Mouse (Mus musculus): ENCODE data around the gene Zc3h12c. TPM values are rescaled to one million over a fixed set of nuclear protein-coding genes. Genes with fewer than 3 reads are reported as not detected.

Gene Zc3h12c
- polyA plus RNA-seq, 1 experiment from 2014 or later = 9.9 TPM

GRCm38 (mm10) chr9:52170671-52171070, 2.3 kb upstream of the Zc3h12c start:
- Histone ChIP-seq H3K9me3 (replicated peaks; ENCODE audit: control insufficient read depth, low read length) (no peaks in the 10 kb centered on the region), H3K4me2 (ENCODE audit: low read length) (no peak overlapping the region), H3K4me1 (ENCODE audit: control insufficient read depth, insufficient read depth, low read length) (peaks cover 13% of the 10 kb centered on the region), H3K4me3 (ENCODE audit: low read depth, low read length) (no peak overlapping the region), H3K27ac (ENCODE audit: low read depth, low read length) (no peak overlapping the region), H3K36me3 (ENCODE audit: control insufficient read depth, insufficient read depth, low read length) (no peaks in the 10 kb centered on the region), H3K27me3 (replicated peaks; ENCODE audit: control insufficient read depth, insufficient read depth, low read length) (no peaks in the 10 kb centered on the region), H3K9ac (ENCODE audit: low read length) (no peak overlapping the region)
- WGBS = 87% methylated on average over 6 of the region's 6 CpGs
- DNase-seq (ENCODE audit: low spot score) (no peak), ATAC-seq (no peak)

- Histone ChIP-seq H3K9ac (ENCODE audit: low read length) (no peak overlapping the region), H3K4me1 (ENCODE audit: control insufficient read depth, insufficient read depth, low read length) (peaks cover 16% of the 10 kb centered on the region), H3K27me3 (replicated peaks; ENCODE audit: control insufficient read depth, insufficient read depth, low read length) (no peaks in the 10 kb centered on the region), H3K9me3 (replicated peaks; ENCODE audit: control insufficient read depth, low read length) (no peaks in the 10 kb centered on the region), H3K27ac (ENCODE audit: low read depth, low read length) (no peak overlapping the region), H3K4me3 (ENCODE audit: low read depth, low read length) (no peak overlapping the region), H3K36me3 (ENCODE audit: control insufficient read depth, insufficient read depth, low read length) (no peaks in the 10 kb centered on the region), H3K4me2 (ENCODE audit: low read length) (no peak overlapping the region)
- 57% methylated on average over 3 of the region's 3 CpGs for WGBS
- ATAC-seq (no peak), DNase-seq (ENCODE audit: low spot score) (peak; percentile 11)
These were observed 1.8 kb upstream of the Zc3h12c start for GRCm38 (mm10) chr9:52170131-52170530.

DNA sequence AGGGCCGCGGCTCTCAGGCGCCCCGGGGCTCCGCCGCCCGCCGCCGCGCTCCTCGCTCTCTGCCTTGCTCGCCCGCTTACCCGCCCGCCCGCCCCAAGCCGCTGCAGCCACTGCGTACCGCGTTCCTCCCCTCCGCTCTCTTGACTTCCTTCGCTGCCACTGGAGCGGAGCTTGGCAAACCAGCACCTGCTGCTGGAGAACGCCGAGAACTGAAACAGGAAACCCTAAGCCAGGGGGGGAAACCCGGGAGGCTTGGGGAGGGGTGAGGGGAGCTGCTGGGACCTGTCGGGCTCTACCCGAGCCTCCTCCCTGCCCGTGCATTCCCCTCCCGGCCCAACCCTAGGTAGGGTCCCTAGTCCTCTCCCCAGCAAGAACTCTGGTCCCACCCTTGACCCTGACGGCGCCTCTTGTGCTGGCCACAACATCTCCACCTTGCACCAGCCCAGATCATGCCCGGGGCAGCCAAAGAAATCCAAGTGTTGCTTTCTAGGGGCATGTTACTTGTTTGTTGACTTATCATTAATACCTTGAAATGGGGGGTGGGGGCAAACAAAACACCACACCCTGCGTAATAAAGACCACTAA, 406 bp upstream of the Zc3h12c start:
- under 1% methylated on average over 32 of the region's 34 CpGs for WGBS
- Histone ChIP-seq H3K9ac (ENCODE audit: low read length) (peak overlapping the region; percentile 100), H3K27me3 (replicated peaks; ENCODE audit: control insufficient read depth, insufficient read depth, low read length) (no peaks in the 10 kb centered on the region), H3K27ac (ENCODE audit: low read depth, low read length) (peak overlapping the region; percentile 98), H3K9me3 (replicated peaks; ENCODE audit: control insufficient read depth, low read length) (no peaks in the 10 kb centered on the region), H3K36me3 (ENCODE audit: control insufficient read depth, insufficient read depth, low read length) (no peaks in the 10 kb centered on the region), H3K4me1 (ENCODE audit: control insufficient read depth, insufficient read depth, low read length) (peaks cover 25% of the 10 kb centered on the region), H3K4me3 (ENCODE audit: low read depth, low read length) (peak overlapping the region; percentile 94), H3K4me2 (ENCODE audit: low read length) (peak overlapping the region; percentile 72)
- ATAC-seq (peak; percentile 91), DNase-seq (ENCODE audit: low spot score) (peak; percentile 93)

DNA sequence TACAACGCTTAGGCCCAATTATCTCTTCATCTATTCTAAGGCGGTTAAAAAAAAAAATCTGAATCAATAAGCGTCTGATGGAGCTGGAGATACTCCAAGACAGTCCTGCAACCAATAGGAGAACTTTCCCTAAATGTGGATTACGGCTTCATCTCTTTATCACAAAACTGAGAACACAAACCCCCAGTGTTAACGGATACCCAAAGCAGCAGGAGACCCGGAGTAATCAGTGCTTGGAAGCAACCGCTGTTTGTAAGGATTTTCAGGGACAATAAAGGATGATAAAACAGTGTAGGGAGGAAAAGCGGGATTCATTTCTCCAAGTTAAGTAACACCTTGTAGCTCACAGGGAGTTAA, 888 bp downstream of the Zc3h12c start:
- H3K9ac ChIP-seq (ENCODE audit: low read length) = peak overlapping the region; percentile 100
- peak overlapping the region; percentile 72 for H3K4me2 ChIP-seq (ENCODE audit: low read length)
- H3K4me1 ChIP-seq (ENCODE audit: control insufficient read depth, insufficient read depth, low read length) = peaks cover 25% of the 10 kb centered on the region
- H3K4me3 ChIP-seq (ENCODE audit: low read depth, low read length) = peak overlapping the region; percentile 94
- WGBS = under 1% methylated on average over 8 of the region's 8 CpGs
- DNase-seq (ENCODE audit: low spot score) (peak; percentile 81), ATAC-seq (peak; percentile 4; the same call in 1 of the 2 replicates)
- peak overlapping the region; percentile 98 for H3K27ac ChIP-seq (ENCODE audit: low read depth, low read length)
- no peaks in the 10 kb centered on the region for H3K27me3 ChIP-seq (replicated peaks; ENCODE audit: control insufficient read depth, insufficient read depth, low read length)
- no peaks in the 10 kb centered on the region for H3K9me3 ChIP-seq (replicated peaks; ENCODE audit: control insufficient read depth, low read length)
- H3K36me3 ChIP-seq (ENCODE audit: control insufficient read depth, insufficient read depth, low read length) = no peaks in the 10 kb centered on the region

DNA sequence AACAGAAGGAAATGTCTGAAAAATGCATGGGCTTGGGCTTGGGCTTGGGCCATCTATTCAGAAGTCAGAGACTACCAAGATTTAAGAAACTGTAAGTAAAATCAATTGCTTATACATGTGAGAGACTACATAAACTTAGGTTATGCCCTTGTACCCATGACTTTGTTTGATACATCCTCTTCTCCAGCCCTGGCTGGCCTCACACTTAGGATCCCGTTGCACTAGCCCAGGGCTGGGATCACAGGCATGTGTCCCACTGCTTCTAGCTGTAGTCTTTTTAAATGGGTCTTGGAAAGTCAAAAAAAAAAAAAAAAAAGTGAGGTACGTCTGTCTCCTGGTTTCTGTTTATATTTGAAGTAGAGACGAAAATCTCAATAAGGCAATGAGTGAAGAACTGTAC, 1.3 kb downstream of the Zc3h12c start:
- DNase-seq (ENCODE audit: low spot score) = peak; percentile 11
- WGBS = 4% methylated on average over 3 of the region's 3 CpGs

GRCm38 (mm10) chr9:52165706-52166090, 2.7 kb downstream of the Zc3h12c start:
- H3K27me3 ChIP-seq (replicated peaks; ENCODE audit: control insufficient read depth, insufficient read depth, low read length) = no peaks in the 10 kb centered on the region
- H3K4me1 ChIP-seq (ENCODE audit: control insufficient read depth, insufficient read depth, low read length) = peaks cover 25% of the 10 kb centered on the region
- no peak for ATAC-seq
- H3K36me3 ChIP-seq (ENCODE audit: control insufficient read depth, insufficient read depth, low read length) = no peaks in the 10 kb centered on the region
- H3K9ac ChIP-seq (ENCODE audit: low read length) = no peak overlapping the region
- no peak overlapping the region for H3K4me2 ChIP-seq (ENCODE audit: low read length)
- peak; percentile 49 for DNase-seq (ENCODE audit: low spot score)
- WGBS = 85% methylated on average over 3 of the region's 3 CpGs
- no peak overlapping the region for H3K4me3 ChIP-seq (ENCODE audit: low read depth, low read length)
- H3K27ac ChIP-seq (ENCODE audit: low read depth, low read length) = no peak overlapping the region
- no peaks in the 10 kb centered on the region for H3K9me3 ChIP-seq (replicated peaks; ENCODE audit: control insufficient read depth, low read length)

More for the DNA sequence above, 1.3 kb downstream of the Zc3h12c start:
- Histone ChIP-seq H3K9me3 (replicated peaks; ENCODE audit: control insufficient read depth, low read length) (no peaks in the 10 kb centered on the region), H3K27ac (ENCODE audit: low read depth, low read length) (peak overlapping the region; percentile 98), H3K4me1 (ENCODE audit: control insufficient read depth, insufficient read depth, low read length) (peaks cover 25% of the 10 kb centered on the region), H3K4me2 (ENCODE audit: low read length) (peak overlapping the region; percentile 72), H3K9ac (ENCODE audit: low read length) (peak overlapping the region; percentile 100), H3K4me3 (ENCODE audit: low read depth, low read length) (peak overlapping the region; percentile 94), H3K27me3 (replicated peaks; ENCODE audit: control insufficient read depth, insufficient read depth, low read length) (no peaks in the 10 kb centered on the region), H3K36me3 (ENCODE audit: control insufficient read depth, insufficient read depth, low read length) (no peaks in the 10 kb centered on the region)
- no peak for ATAC-seq

- no peak for DNase-seq (ENCODE audit: low spot score)
- Histone ChIP-seq H3K36me3 (ENCODE audit: control insufficient read depth, insufficient read depth, low read length) (no peaks in the 10 kb centered on the region), H3K9ac (ENCODE audit: low read length) (no peak overlapping the region), H3K27ac (ENCODE audit: low read depth, low read length) (no peak overlapping the region), H3K27me3 (replicated peaks; ENCODE audit: control insufficient read depth, insufficient read depth, low read length) (no peaks in the 10 kb centered on the region), H3K4me2 (ENCODE audit: low read length) (no peak overlapping the region), H3K4me3 (ENCODE audit: low read depth, low read length) (no peak overlapping the region), H3K9me3 (replicated peaks; ENCODE audit: control insufficient read depth, low read length) (no peaks in the 10 kb centered on the region), H3K4me1 (ENCODE audit: control insufficient read depth, insufficient read depth, low read length) (peaks cover 25% of the 10 kb centered on the region)
- no peak for ATAC-seq
- 76% methylated on average over 13 of the region's 13 CpGs for WGBS
These were observed 3.2 kb downstream of the Zc3h12c start for GRCm38 (mm10) chr9:52165076-52165705.

GRCm38 (mm10) chr9:52160512-52160911, 7.9 kb downstream of the Zc3h12c start:
- DNase-seq (ENCODE audit: low spot score) = no peak
- H3K9ac ChIP-seq (ENCODE audit: low read length) = no peak overlapping the region
- 93% methylated on average over 1 of the region's 1 CpGs for WGBS
- no peak for ATAC-seq
- H3K4me1 ChIP-seq (ENCODE audit: control insufficient read depth, insufficient read depth, low read length) = peaks cover 11% of the 10 kb centered on the region
- H3K9me3 ChIP-seq (replicated peaks; ENCODE audit: control insufficient read depth, low read length) = no peaks in the 10 kb centered on the region
- H3K36me3 ChIP-seq (ENCODE audit: control insufficient read depth, insufficient read depth, low read length) = no peaks in the 10 kb centered on the region
- H3K27me3 ChIP-seq (replicated peaks; ENCODE audit: control insufficient read depth, insufficient read depth, low read length) = no peaks in the 10 kb centered on the region
- H3K4me2 ChIP-seq (ENCODE audit: low read length) = no peak overlapping the region
- H3K27ac ChIP-seq (ENCODE audit: low read depth, low read length) = no peak overlapping the region
- H3K4me3 ChIP-seq (ENCODE audit: low read depth, low read length) = no peak overlapping the region

- WGBS = 88% methylated on average over 1 of the region's 1 CpGs
These were observed 9.8 kb downstream of the Zc3h12c start for GRCm38 (mm10) chr9:52158561-52158960.

More at GRCm38 (mm10) chr9:52158561-52158960, 9.8 kb downstream of the Zc3h12c start:
- no peak overlapping the region for H3K9ac ChIP-seq (ENCODE audit: low read length)
- no peak overlapping the region for H3K27ac ChIP-seq (ENCODE audit: low read depth, low read length)
- H3K4me3 ChIP-seq (ENCODE audit: low read depth, low read length) = no peak overlapping the region
- ATAC-seq = no peak
- H3K4me1 ChIP-seq (ENCODE audit: control insufficient read depth, insufficient read depth, low read length) = peaks cover 9% of the 10 kb centered on the region; the same call in 1 of the 2 replicates
- no peak overlapping the region for H3K4me2 ChIP-seq (ENCODE audit: low read length)
- no peaks in the 10 kb centered on the region for H3K36me3 ChIP-seq (ENCODE audit: control insufficient read depth, insufficient read depth, low read length)
- no peak for DNase-seq (ENCODE audit: low spot score)
- no peaks in the 10 kb centered on the region for H3K27me3 ChIP-seq (replicated peaks; ENCODE audit: control insufficient read depth, insufficient read depth, low read length)
- H3K9me3 ChIP-seq (replicated peaks; ENCODE audit: control insufficient read depth, low read length) = no peaks in the 10 kb centered on the region
